Mouse (Mus musculus) forebrain, embryonic 11.5 days (tissue): Measurements from ENCODE around the gene 6030458C11Rik. TPM values are rescaled to one million over a fixed set of nuclear protein-coding genes. Genes with fewer than 3 reads are reported as not detected.
A peak's percentile ranks its signal among the peaks of the same experiment; 100 is the strongest.
"Not testable (repeated sequence)": the region's sequence is repeated elsewhere in the genome, so short reads cannot be mapped to it uniquely, and the experiment has no call there.

Source experiments
- ATAC-seq: fragments of 200-750 bp; cut with Nextera tagmentation; replicated peaks from 2 replicates; pipeline ENCODE4 v1.8.0; 2017; ENCODE audit warnings: moderate TSS enrichment; ENCODE audit not compliant: low FRiP score
- DNase-seq: peaks from one replicate; pipeline ENCODE4 v3.0.0-alpha.2; 2017; ENCODE audit warnings: low spot score
- H3K27ac ChIP-seq: fragments of 300-500 bp; sonication (generic); 2 replicates; pipeline ENCODE4 v1.5.1; 2014; ENCODE audit warnings: low read depth, low read length
- H3K27me3 ChIP-seq: fragments of 300-500 bp; sonication (generic); 2 replicates; pipeline ENCODE4 v1.6.1; 2014; ENCODE audit warnings: mild to moderate bottlenecking, low read length, mixed read lengths; ENCODE audit not compliant: control insufficient read depth, insufficient read depth
- H3K36me3 ChIP-seq: fragments of 300-500 bp; sonication (generic); 2 replicates; pipeline ENCODE4 v1.6.1; 2014; ENCODE audit warnings: mild to moderate bottlenecking, low read length, moderate library complexity, mixed read lengths; ENCODE audit not compliant: control insufficient read depth, insufficient read depth
- H3K4me1 ChIP-seq: fragments of 300-500 bp; sonication (generic); replicated peaks from 2 replicates; pipeline ENCODE4 v1.6.1; 2014; ENCODE audit warnings: low read length, mixed read lengths; ENCODE audit not compliant: control insufficient read depth, insufficient read depth
- H3K4me2 ChIP-seq: fragments of 300-500 bp; sonication (generic); 2 replicates; pipeline ENCODE4 v1.6.1; 2014; ENCODE audit warnings: low read depth, mild to moderate bottlenecking, low read length, moderate library complexity, mixed read lengths; ENCODE audit not compliant: severe bottlenecking
- H3K4me3 ChIP-seq: fragments of 300-500 bp; sonication (generic); 2 replicates; pipeline ENCODE4 v1.5.1; 2014; ENCODE audit warnings: low read depth, low read length
- H3K9ac ChIP-seq: fragments of 300-500 bp; sonication (generic); 2 replicates; pipeline ENCODE4 v1.6.1; 2014; ENCODE audit warnings: low read length
- H3K9me3 ChIP-seq: fragments of 300-500 bp; sonication (generic); 2 replicates; pipeline ENCODE4 v1.6.1; 2016; ENCODE audit warnings: low read length, mixed read lengths; ENCODE audit not compliant: control insufficient read depth
- WGBS: fragments of 180-500 bp; shearing (Covaris S2); extraction: QIAGEN DNeasy Blood & Tissue Kit; methylation state at CpG from one replicate; pipeline ENCODE4 v1.1.7; 2014; 5-methylcytosine and 5-hydroxymethylcytosine counted together
- polyA plus RNA-seq: library from polyadenylated mRNA; unstranded; fragments of >200 nt; fragmentation: Nextera tagmentation; extraction: Ambion mirVana; gene quantifications from 2 replicates; pipeline ENCODE4 v1.2.1, GENCODE M21; 2014

The 6030458C11Rik gene
- polyA plus RNA-seq, 1 experiment from 2014 or later = 42.2 TPM

- Histone ChIP-seq H3K27ac (no peak overlapping the region), H3K9ac (no peak overlapping the region), H3K36me3 (peaks cover 5% of the 10 kb centered on the region; the same call in 1 of the 2 replicates), H3K27me3 (no peaks in the 10 kb centered on the region), H3K4me1 (no peaks in the 10 kb centered on the region), H3K4me3 (no peak overlapping the region), H3K4me2 (no peak overlapping the region), H3K9me3 (no peaks in the 10 kb centered on the region)
- 91% methylated on average over 4 of the region's 4 CpGs for WGBS
- DNase-seq (no peak), ATAC-seq (no peak)
Observed at GRCm38 (mm10) chr15:12805071-12805470, 19.4 kb downstream of the 6030458C11Rik start.

- WGBS = 88% methylated on average over 2 of the region's 2 CpGs
- H3K36me3 ChIP-seq, H3K27me3 ChIP-seq, H3K9ac ChIP-seq, H3K9me3 ChIP-seq, H3K27ac ChIP-seq, DNase-seq, H3K4me1 ChIP-seq, H3K4me2 ChIP-seq, H3K4me3 ChIP-seq, ATAC-seq: not testable (repeated sequence)
Observed at GRCm38 (mm10) chr15:12801142-12801506, 23.3 kb downstream of the 6030458C11Rik start.

GRCm38 (mm10) chr15:12800405-12801141 is 23.9 kb downstream of the 6030458C11Rik start:
- Histone ChIP-seq H3K9me3 (no peaks in the 10 kb centered on the region), H3K4me1 (no peaks in the 10 kb centered on the region), H3K4me2 (no peak overlapping the region), H3K36me3 (no peaks in the 10 kb centered on the region), H3K4me3 (no peak overlapping the region), H3K9ac (no peak overlapping the region), H3K27me3 (no peaks in the 10 kb centered on the region), H3K27ac (no peak overlapping the region)
- WGBS = 67% methylated on average over 14 of the region's 15 CpGs
- no peak for ATAC-seq
- DNase-seq = no peak

- Histone ChIP-seq H3K9me3 (no peaks in the 10 kb centered on the region), H3K4me2 (no peak overlapping the region), H3K9ac (no peak overlapping the region), H3K36me3 (no peaks in the 10 kb centered on the region), H3K4me1 (no peaks in the 10 kb centered on the region), H3K27ac (no peak overlapping the region), H3K27me3 (no peaks in the 10 kb centered on the region), H3K4me3 (no peak overlapping the region)
- ATAC-seq = no peak
- DNase-seq = no peak
- 88% methylated on average over 6 of the region's 6 CpGs for whole genome bisulfite sequencing
Observed at GRCm38 (mm10) chr15:12798043-12798442, 26.4 kb downstream of the 6030458C11Rik start.

GRCm38 (mm10) chr15:12795909-12796470 is 28.5 kb downstream of the 6030458C11Rik start:
- Histone ChIP-seq H3K4me3 (no peak overlapping the region), H3K27me3 (no peaks in the 10 kb centered on the region), H3K9me3 (no peaks in the 10 kb centered on the region), H3K36me3 (no peaks in the 10 kb centered on the region), H3K9ac (no peak overlapping the region), H3K27ac (no peak overlapping the region), H3K4me1 (no peaks in the 10 kb centered on the region), H3K4me2 (no peak overlapping the region)
- no peak for DNase-seq
- 30% methylated on average over 13 of the region's 13 CpGs for WGBS
- no peak for ATAC-seq

GRCm38 (mm10) chr15:12795457-12795894 is 29.0 kb downstream of the 6030458C11Rik start:
- Histone ChIP-seq H3K9ac (no peak overlapping the region), H3K4me2 (no peak overlapping the region), H3K27ac (no peak overlapping the region), H3K9me3 (no peaks in the 10 kb centered on the region), H3K4me1 (no peaks in the 10 kb centered on the region), H3K27me3 (no peaks in the 10 kb centered on the region), H3K36me3 (no peaks in the 10 kb centered on the region), H3K4me3 (no peak overlapping the region)
- DNase-seq = no peak
- 2% methylated on average over 2 of the region's 2 CpGs for WGBS
- ATAC-seq = peak; percentile 66; the same call in 1 of the 2 replicates

- DNase-seq = no peak
- H3K27ac ChIP-seq = no peak overlapping the region
- no peaks in the 10 kb centered on the region for H3K27me3 ChIP-seq
- H3K4me3 ChIP-seq = no peak overlapping the region
- no peaks in the 10 kb centered on the region for H3K4me1 ChIP-seq
- 49% methylated on average over 6 of the region's 6 CpGs for WGBS
- no peak overlapping the region for H3K4me2 ChIP-seq
- no peak overlapping the region for H3K9ac ChIP-seq
- ATAC-seq = no peak
- no peaks in the 10 kb centered on the region for H3K9me3 ChIP-seq
- no peaks in the 10 kb centered on the region for H3K36me3 ChIP-seq
Observed at GRCm38 (mm10) chr15:12794311-12794710, 30.1 kb downstream of the 6030458C11Rik start.

- WGBS = 22% methylated on average over 10 of the region's 10 CpGs
- no peak overlapping the region for H3K27ac ChIP-seq
- no peaks in the 10 kb centered on the region for H3K4me1 ChIP-seq
- ATAC-seq (peak; percentile 70), DNase-seq (peak; percentile 53)
- H3K36me3 ChIP-seq = no peaks in the 10 kb centered on the region
- no peak overlapping the region for H3K4me2 ChIP-seq
- no peaks in the 10 kb centered on the region for H3K27me3 ChIP-seq
- no peaks in the 10 kb centered on the region for H3K9me3 ChIP-seq
- H3K4me3 ChIP-seq = no peak overlapping the region
- H3K9ac ChIP-seq = no peak overlapping the region
Observed at GRCm38 (mm10) chr15:12789406-12789867, 35.0 kb downstream of the 6030458C11Rik start.

- H3K27me3 ChIP-seq = no peaks in the 10 kb centered on the region
- no peaks in the 10 kb centered on the region for H3K4me1 ChIP-seq
- WGBS = 78% methylated on average over 5 of the region's 5 CpGs
- no peak overlapping the region for H3K4me3 ChIP-seq
- DNase-seq (no peak), ATAC-seq (no peak)
- H3K36me3 ChIP-seq = no peaks in the 10 kb centered on the region
- no peak overlapping the region for H3K9ac ChIP-seq
- H3K4me2 ChIP-seq = no peak overlapping the region
- no peaks in the 10 kb centered on the region for H3K9me3 ChIP-seq
- no peak overlapping the region for H3K27ac ChIP-seq
Observed at GRCm38 (mm10) chr15:12788536-12788935, 35.9 kb downstream of the 6030458C11Rik start.
